Mouse (Mus musculus) lung, embryonic 15.5 days (tissue): ENCODE data around the gene Epb41l1. TPM values are rescaled to one million over a fixed set of nuclear protein-coding genes. Genes with fewer than 3 reads are reported as not detected.

Source experiments
- ATAC-seq: fragments of 200-750 bp; cut with Nextera tagmentation; 2 replicates; pipeline ENCODE4 v1.8.0; 2017; ENCODE audit warnings: moderate number of reproducible peaks, borderline replicate concordance; ENCODE audit not compliant: low FRiP score, low TSS enrichment; ENCODE audit errors: extremely low read depth
- H3K27ac ChIP-seq: fragments of 300-500 bp; sonication (generic); 2 replicates; pipeline ENCODE4 v1.5.1; 2015; ENCODE audit warnings: moderate library complexity, mild to moderate bottlenecking, inconsistent platforms
- H3K27me3 ChIP-seq: fragments of 300-500 bp; sonication (generic); 2 replicates; pipeline ENCODE4 v1.6.1; 2015; ENCODE audit warnings: inconsistent platforms
- H3K36me3 ChIP-seq: fragments of 300-500 bp; sonication (generic); 2 replicates; pipeline ENCODE4 v1.6.1; 2015; ENCODE audit warnings: inconsistent platforms
- H3K4me1 ChIP-seq: fragments of 300-500 bp; sonication (generic); 2 replicates; pipeline ENCODE4 v1.6.1; 2015; ENCODE audit warnings: inconsistent platforms
- H3K4me2 ChIP-seq: fragments of 300-500 bp; sonication (generic); 2 replicates; pipeline ENCODE4 v1.6.1; 2015; ENCODE audit warnings: inconsistent platforms, mild to moderate bottlenecking, moderate library complexity
- H3K4me3 ChIP-seq: fragments of 300-500 bp; sonication (generic); 2 replicates; pipeline ENCODE4 v1.5.1; 2015; ENCODE audit warnings: mild to moderate bottlenecking, inconsistent platforms
- H3K9ac ChIP-seq: fragments of 300-500 bp; sonication (generic); 2 replicates; pipeline ENCODE4 v1.6.1; 2015; ENCODE audit warnings: inconsistent platforms
- H3K9me3 ChIP-seq: fragments of 300-500 bp; sonication (generic); 2 replicates; pipeline ENCODE4 v1.6.1; 2016; ENCODE audit warnings: inconsistent platforms
- whole genome bisulfite sequencing: fragments of 180-500 bp; shearing (Covaris S2); methylation state at CpG from one replicate; pipeline ENCODE4 v1.1.7; 2015; 5-methylcytosine and 5-hydroxymethylcytosine counted together
- polyA plus RNA-seq: library from polyadenylated mRNA; unstranded; fragments of >200 nt; fragmentation: Nextera tagmentation; extraction: Ambion mirVana; gene quantifications from 2 replicates; pipeline ENCODE4 v1.2.1, GENCODE M21; 2015

Epb41l1 gene
- polyA plus RNA-seq, 1 experiment from 2014 or later = 2.8 TPM

DNA sequence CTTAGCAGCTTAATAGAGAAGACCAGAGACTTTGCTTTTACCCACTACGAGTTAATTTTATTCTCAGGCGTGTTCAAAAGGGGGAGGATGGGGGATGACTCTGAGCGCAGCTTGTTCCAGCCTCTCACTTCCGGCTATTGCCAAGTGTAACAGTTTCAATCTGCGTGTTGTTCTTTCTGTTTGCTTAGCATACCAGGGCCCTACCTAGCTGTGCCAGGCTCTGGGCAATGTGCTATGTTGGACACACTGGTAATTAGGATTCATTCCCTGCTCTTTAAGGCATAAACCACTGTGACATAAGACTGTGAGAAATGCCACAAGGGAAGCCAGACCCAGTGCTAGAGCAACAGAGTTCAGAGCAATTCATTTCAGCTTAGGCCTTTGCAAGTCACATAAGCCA, 142.8 kb downstream of the Epb41l1 start:
- ATAC-seq = no peak
- H3K27me3 ChIP-seq = no peaks in the 10 kb centered on the region
- H3K4me2 ChIP-seq = no peak overlapping the region
- 83% methylated on average over 5 of the region's 5 CpGs for WGBS
- H3K9ac ChIP-seq = no peak overlapping the region
- H3K4me1 ChIP-seq = no peaks in the 10 kb centered on the region
- H3K27ac ChIP-seq = no peak overlapping the region
- no peak overlapping the region for H3K4me3 ChIP-seq
- no peaks in the 10 kb centered on the region for H3K9me3 ChIP-seq
- peaks cover 33% of the 10 kb centered on the region for H3K36me3 ChIP-seq

DNA sequence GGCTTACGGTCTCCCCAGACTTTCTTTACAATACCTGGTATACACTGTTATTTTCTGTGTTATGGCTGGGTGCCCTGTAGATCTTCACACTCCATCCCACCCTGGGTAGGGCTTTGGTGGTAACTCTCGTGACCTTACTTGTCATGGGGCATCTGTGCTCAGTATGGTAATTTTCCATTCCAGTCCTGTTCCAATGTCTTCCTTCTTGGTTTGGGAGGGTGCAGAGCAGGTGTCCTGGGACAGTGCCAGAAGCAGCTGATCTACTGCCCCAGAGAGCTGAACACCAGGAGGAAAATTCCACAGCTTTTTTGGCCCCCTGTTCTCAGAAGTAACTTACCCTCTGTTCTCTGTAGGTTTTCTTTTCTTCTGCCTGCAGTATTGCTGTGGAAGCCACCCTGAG, 145.8 kb downstream of the Epb41l1 start:
- peaks cover 29% of the 10 kb centered on the region for H3K36me3 ChIP-seq
- H3K4me3 ChIP-seq = no peak overlapping the region
- no peaks in the 10 kb centered on the region for H3K4me1 ChIP-seq
- H3K9me3 ChIP-seq = no peaks in the 10 kb centered on the region
- no peaks in the 10 kb centered on the region for H3K27me3 ChIP-seq
- no peak overlapping the region for H3K4me2 ChIP-seq
- no peak for ATAC-seq
- WGBS = 87% methylated on average over 2 of the region's 2 CpGs
- no peak overlapping the region for H3K9ac ChIP-seq
- no peak overlapping the region for H3K27ac ChIP-seq

DNA sequence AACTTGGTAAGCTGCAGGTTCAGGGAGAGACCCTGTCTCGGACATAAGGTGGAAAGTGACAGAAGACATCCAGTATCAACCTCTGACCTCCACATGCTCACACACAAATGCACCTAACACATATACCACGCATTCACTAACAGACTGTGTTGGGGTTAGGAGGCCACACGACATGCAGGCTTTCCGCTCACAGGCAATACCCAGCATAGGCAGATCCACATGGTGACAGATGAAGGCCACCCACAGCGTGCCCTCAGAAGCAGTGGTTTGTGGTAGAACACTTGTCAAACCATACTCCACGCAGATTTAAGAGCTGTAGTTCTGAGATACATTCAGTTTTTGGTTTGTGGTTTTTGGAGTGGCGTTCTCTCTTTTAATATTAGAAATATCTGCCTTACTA, 147.9 kb downstream of the Epb41l1 start:
- no peak overlapping the region for H3K4me2 ChIP-seq
- H3K9me3 ChIP-seq = no peaks in the 10 kb centered on the region
- no peaks in the 10 kb centered on the region for H3K4me1 ChIP-seq
- H3K27me3 ChIP-seq = no peaks in the 10 kb centered on the region
- ATAC-seq = no peak
- no peak overlapping the region for H3K4me3 ChIP-seq
- no peak overlapping the region for H3K9ac ChIP-seq
- H3K27ac ChIP-seq = no peak overlapping the region
- 86% methylated on average over 7 of the region's 7 CpGs for WGBS
- H3K36me3 ChIP-seq = peaks cover 27% of the 10 kb centered on the region

DNA sequence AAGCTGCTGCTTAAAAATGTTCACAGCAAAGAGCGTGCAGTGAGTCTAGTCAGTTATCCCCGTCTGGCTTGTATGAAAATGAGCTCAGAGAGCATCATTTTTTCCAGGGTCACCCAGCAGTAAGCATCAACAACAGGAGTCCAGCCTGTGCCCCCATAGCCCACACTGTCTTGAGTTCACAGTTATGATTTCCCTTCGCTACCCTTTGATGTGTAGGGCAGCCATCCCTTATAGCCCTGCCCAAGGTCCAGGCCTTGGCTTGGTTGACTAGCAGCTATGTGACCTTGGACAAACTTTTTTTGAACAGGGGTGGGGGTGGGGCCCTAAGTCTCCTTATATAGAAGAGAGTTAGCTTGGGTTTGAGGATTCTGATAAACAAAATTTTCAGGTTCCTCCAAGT, 148.6 kb downstream of the Epb41l1 start:
- no peak overlapping the region for H3K4me3 ChIP-seq
- WGBS = 80% methylated on average over 3 of the region's 3 CpGs
- H3K27ac ChIP-seq = no peak overlapping the region
- H3K4me1 ChIP-seq = no peaks in the 10 kb centered on the region
- H3K9me3 ChIP-seq = no peaks in the 10 kb centered on the region
- no peaks in the 10 kb centered on the region for H3K27me3 ChIP-seq
- H3K4me2 ChIP-seq = no peak overlapping the region
- peaks cover 27% of the 10 kb centered on the region for H3K36me3 ChIP-seq
- H3K9ac ChIP-seq = no peak overlapping the region
- no peak for ATAC-seq

DNA sequence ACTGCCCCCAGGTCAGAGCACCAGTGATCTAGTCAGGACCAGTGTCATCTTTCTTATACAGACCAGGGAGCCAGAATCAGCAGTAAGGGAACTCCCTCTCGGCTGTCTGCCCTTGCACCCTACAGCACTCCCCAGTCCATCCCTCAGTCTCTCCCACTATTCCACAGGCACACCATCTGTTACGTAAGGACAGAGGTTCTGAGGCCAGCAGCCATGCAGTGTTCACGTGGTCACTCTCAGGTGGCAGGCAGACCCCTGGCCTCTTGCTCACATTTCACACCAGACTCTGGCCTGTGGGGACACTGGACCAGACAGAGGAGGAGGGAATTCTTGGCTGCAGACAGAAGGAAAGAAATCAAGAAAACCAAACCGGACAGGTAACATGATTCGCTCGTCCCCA, 150.8 kb downstream of the Epb41l1 start:
- H3K36me3 ChIP-seq = peaks cover 19% of the 10 kb centered on the region
- no peak overlapping the region for H3K4me2 ChIP-seq
- H3K4me3 ChIP-seq = no peak overlapping the region
- ATAC-seq = no peak
- H3K27ac ChIP-seq = no peak overlapping the region
- no peaks in the 10 kb centered on the region for H3K27me3 ChIP-seq
- no peaks in the 10 kb centered on the region for H3K9me3 ChIP-seq
- WGBS = 74% methylated on average over 6 of the region's 6 CpGs
- no peaks in the 10 kb centered on the region for H3K4me1 ChIP-seq
- H3K9ac ChIP-seq = no peak overlapping the region

DNA sequence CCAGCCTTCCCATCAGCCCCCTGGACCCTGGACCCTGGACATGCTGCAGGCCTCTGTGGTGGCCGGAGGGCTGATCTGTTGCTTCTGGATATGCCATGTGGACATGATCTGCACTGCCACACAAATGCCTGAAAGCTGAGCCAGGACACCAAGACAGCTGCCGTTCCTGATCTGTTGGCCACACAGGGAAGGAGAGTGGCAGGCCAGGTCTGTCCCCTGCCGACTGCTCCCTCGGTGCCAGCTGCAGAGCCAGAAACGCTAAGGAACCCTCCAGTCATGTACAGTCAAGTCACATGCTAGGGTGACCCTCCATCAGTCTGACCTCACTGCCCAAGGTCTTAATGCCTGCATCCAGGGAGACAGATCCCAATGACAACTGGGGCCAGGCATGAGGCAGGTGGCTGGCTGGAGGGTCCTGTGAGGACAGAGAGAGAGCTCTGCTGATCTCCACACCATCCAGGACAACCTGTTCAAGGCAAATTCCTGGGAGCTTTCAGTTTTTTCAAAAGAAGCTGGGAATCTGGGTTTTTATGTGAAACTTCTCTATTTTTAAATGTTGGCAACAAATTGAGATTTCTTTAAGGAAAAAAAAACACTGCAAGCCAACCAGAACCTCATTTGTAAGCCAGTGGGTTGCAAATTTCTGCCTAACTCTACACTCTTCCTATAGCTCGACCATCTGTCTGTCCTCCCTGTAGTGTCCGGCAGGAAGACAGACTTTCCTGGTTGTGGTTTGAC, 156.3 kb downstream of the Epb41l1 start:
- Histone ChIP-seq H3K27ac (no peak overlapping the region), H3K36me3 (no peaks in the 10 kb centered on the region), H3K9me3 (no peaks in the 10 kb centered on the region), H3K9ac (no peak overlapping the region), H3K4me2 (no peak overlapping the region), H3K27me3 (no peaks in the 10 kb centered on the region), H3K4me3 (no peak overlapping the region), H3K4me1 (no peaks in the 10 kb centered on the region)
- ATAC-seq = no peak
- WGBS = 67% methylated on average over 7 of the region's 7 CpGs

DNA sequence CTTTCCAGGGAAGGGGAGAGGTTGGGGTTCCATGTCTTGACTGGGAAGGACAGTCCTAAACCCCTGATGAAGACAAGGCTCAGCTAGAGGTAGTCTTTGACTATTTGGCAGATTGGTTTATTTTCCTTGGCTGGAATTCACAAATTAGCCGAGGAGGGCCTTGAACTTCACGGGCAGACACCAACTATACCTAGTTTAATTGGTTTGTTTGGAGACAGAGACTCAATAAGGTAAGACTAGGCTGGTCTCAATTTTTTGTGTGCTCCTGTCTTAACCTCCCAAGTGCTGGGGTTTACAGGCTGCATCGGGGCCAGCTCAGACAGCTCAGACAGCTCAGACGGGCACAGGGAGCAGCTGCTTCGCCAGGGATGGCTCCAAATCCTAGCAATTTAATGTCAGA, 159.8 kb downstream of the Epb41l1 start:
- H3K4me2 ChIP-seq = no peak overlapping the region
- no peak overlapping the region for H3K27ac ChIP-seq
- H3K9ac ChIP-seq = no peak overlapping the region
- 63% methylated on average over 5 of the region's 5 CpGs for WGBS
- H3K4me3 ChIP-seq = no peak overlapping the region
- no peaks in the 10 kb centered on the region; the same call in none of the 2 replicates for H3K27me3 ChIP-seq
- H3K9me3 ChIP-seq = no peaks in the 10 kb centered on the region
- no peaks in the 10 kb centered on the region for H3K36me3 ChIP-seq
- ATAC-seq = no peak
- no peaks in the 10 kb centered on the region for H3K4me1 ChIP-seq

DNA sequence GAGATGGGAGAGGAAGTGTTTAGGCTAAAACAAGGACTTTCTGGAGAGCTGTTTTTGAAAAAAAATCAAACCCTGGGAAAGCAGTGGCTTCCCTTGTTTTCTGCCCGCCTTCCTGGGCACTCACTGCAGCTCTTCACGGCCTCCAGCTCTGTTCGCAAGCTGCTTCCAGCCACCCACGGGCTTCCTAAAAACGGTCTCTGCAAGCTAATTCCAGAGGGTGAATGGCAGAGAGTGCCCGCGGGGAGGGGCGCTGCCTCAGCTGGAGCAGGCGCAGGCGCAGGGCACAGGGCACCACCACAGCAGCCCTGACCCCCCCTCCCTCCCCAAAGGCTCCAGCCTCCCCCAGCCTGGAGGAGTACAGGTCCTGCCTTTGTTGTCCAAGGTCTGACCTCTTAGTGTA, 160.5 kb downstream of the Epb41l1 start:
- Histone ChIP-seq H3K4me2 (no peak overlapping the region), H3K27ac (no peak overlapping the region), H3K9ac (no peak overlapping the region), H3K4me1 (no peaks in the 10 kb centered on the region), H3K36me3 (no peaks in the 10 kb centered on the region), H3K27me3 (no peaks in the 10 kb centered on the region; the same call in none of the 2 replicates), H3K4me3 (no peak overlapping the region), H3K9me3 (no peaks in the 10 kb centered on the region)
- 51% methylated on average over 10 of the region's 10 CpGs for WGBS
- no peak for ATAC-seq

DNA sequence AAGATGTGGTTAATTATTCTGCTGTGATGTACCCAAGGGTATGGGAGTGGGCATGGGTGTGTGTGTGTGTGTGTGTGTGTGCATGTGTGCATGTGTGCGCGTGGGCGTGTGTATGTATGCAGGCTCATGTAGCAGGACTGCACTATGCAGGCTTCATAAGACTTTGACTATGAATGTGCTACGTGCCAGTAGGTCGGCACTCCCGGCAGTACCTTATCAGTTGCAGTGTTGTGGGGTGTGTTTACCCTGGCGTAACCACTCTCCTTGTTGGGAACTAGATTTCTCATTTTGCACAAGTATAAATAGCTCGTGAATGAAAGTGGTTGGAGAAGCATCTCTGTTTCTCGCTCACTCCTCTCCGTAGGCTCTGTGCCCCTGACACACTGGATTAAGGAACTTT, 162.2 kb downstream of the Epb41l1 start:
- H3K4me1 ChIP-seq = no peaks in the 10 kb centered on the region
- no peak overlapping the region for H3K27ac ChIP-seq
- no peaks in the 10 kb centered on the region for H3K36me3 ChIP-seq
- no peaks in the 10 kb centered on the region; the same call in none of the 2 replicates for H3K27me3 ChIP-seq
- H3K9ac ChIP-seq = no peak overlapping the region
- no peak for ATAC-seq
- no peaks in the 10 kb centered on the region for H3K9me3 ChIP-seq
- WGBS = 63% methylated on average over 10 of the region's 10 CpGs
- H3K4me3 ChIP-seq = no peak overlapping the region
- no peak overlapping the region for H3K4me2 ChIP-seq

DNA sequence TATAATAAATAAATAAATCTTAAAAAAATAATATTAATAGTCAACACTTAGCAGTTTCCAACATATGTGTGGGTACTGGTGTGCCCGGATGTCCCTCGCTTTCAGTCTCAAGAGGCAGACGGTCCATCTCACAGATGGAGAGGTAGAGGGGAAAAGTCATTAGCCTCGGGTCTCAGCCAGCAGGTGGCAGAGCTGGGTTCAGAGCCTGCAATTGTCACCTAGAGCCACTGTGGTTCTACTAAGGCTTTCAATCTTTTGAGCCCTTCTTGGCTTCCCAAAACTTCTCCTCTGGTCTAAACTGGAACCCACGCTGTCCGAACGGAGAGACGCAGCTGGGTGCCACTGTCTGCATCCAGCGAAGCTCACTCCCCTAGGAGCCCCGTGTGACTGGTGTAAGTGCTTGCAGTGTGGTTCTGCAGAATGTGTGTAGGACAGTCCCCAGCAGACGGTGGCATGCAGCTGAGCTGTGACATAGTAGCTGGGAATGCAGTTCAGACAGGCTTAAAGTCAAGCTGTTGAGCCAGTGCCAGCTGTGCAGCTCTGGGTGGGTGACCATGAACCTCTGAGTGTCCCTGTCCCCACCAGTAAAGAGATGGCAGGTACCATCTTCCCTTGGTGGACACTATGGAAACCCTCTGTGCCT, 163.6 kb downstream of the Epb41l1 start:
- Histone ChIP-seq H3K4me3 (no peak overlapping the region), H3K9me3 (no peaks in the 10 kb centered on the region), H3K4me1 (no peaks in the 10 kb centered on the region), H3K4me2 (no peak overlapping the region), H3K27ac (no peak overlapping the region), H3K36me3 (no peaks in the 10 kb centered on the region), H3K27me3 (no peaks in the 10 kb centered on the region; the same call in none of the 2 replicates), H3K9ac (no peak overlapping the region)
- no peak for ATAC-seq
- WGBS = 57% methylated on average over 11 of the region's 11 CpGs

DNA sequence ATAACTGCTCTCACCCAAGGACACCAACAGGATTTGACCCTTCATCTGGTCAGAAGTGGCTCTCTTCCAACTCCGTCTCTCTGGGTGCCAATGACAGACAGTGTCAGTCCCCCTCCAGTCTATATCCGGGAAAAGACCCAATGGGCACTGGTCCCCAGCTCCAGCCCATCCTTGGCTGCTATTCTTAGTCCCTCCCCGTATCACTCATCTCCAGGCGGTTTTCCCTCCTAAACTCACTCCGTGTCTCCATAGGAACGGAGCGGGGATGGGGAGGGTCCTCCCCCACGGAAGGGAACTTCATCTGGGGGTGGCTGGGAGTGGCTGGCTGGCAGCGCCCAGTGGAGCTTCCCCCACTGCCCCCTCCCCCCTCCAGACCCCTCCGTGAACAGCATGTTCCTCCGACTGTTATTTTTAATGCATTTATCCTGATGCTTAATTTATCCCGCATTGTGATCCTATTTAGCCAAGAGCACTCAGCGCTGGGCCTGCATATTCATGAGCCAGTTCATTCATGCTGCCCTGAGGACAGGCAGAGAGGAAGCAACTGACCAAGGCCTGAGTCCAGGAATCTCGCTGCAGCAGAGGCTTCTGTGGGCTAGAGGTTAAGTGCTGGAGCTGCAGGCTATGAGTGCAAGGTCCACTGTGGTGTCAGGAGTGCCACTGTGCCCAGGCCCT, 164.2 kb downstream of the Epb41l1 start:
- H3K9me3 ChIP-seq = no peaks in the 10 kb centered on the region
- no peaks in the 10 kb centered on the region for H3K4me1 ChIP-seq
- no peaks in the 10 kb centered on the region for H3K36me3 ChIP-seq
- no peaks in the 10 kb centered on the region; the same call in none of the 2 replicates for H3K27me3 ChIP-seq
- ATAC-seq = no peak
- H3K27ac ChIP-seq = no peak overlapping the region
- WGBS = 43% methylated on average over 14 of the region's 14 CpGs
- H3K4me3 ChIP-seq = no peak overlapping the region
- no peak overlapping the region for H3K9ac ChIP-seq
- H3K4me2 ChIP-seq = no peak overlapping the region

DNA sequence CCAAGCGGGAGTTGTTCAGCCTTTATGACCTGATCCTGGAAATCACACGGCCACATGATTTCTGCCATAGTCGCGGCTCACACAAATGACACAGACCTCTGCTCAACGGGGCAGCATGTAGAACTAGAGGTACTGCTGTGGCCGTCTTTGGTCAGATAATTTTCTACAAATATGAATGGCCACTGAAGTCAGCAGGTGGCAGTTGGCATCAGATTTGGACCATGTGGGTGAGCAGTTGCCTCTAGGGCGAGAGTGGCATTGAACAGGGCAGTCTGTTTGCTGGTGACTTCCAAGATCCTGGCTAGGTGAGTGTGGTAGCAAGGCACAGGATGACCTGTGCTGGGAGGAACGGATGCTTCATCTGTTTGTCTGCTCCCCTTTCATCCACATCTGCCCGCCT, 168.8 kb downstream of the Epb41l1 start:
- Histone ChIP-seq H3K36me3 (no peaks in the 10 kb centered on the region), H3K9ac (no peak overlapping the region), H3K4me3 (no peak overlapping the region), H3K27ac (no peak overlapping the region), H3K9me3 (no peaks in the 10 kb centered on the region), H3K4me2 (no peak overlapping the region), H3K27me3 (no peaks in the 10 kb centered on the region; the same call in 1 of the 2 replicates), H3K4me1 (no peaks in the 10 kb centered on the region)
- 90% methylated on average over 9 of the region's 9 CpGs for WGBS
- no peak for ATAC-seq
